Mouse (Mus musculus) mature B cell (primary cell): ENCODE measurements around the gene Mab21l3.

Experiments used
- in situ Hi-C: fragments of 300-500 bp; cut with MboI; formaldehyde crosslinking; loops from 2 replicates; pipeline ENCODE4 v1.14.3; 2019

Gene Mab21l3

GRCm38 (mm10) chr3:101839327-101839726 is 9.4 kb downstream of the Mab21l3 start:
- in situ Hi-C loops, result no loop called here

GRCm38 (mm10) chr3:101836971-101837370 is 11.8 kb downstream of the Mab21l3 start:
- in situ Hi-C loops, result no loop called here

GRCm38 (mm10) chr3:101836532-101836931 is 12.2 kb downstream of the Mab21l3 start:
- in situ Hi-C loops, result no loop called here

GRCm38 (mm10) chr3:101836045-101836444 is 12.7 kb downstream of the Mab21l3 start:
- in situ Hi-C loops, result no loop called here

GRCm38 (mm10) chr3:101831189-101831858 is 17.4 kb downstream of the Mab21l3 start:
- in situ Hi-C loops, result no loop called here

GRCm38 (mm10) chr3:101829881-101830616 is 18.7 kb downstream of the Mab21l3 start:
- in situ Hi-C loops, result no loop called here

- in situ Hi-C loops, result no loop called here
Observed at GRCm38 (mm10) chr3:101828595-101828994, 20.2 kb downstream of the Mab21l3 start.

- in situ Hi-C loops, result no loop called here
Observed at GRCm38 (mm10) chr3:101827220-101827715, 21.5 kb downstream of the Mab21l3 start.

- in situ Hi-C loops, result loop anchor here (25.0 kb wide), 1 partner anchor 862 kb away; the partner anchor contains the start of gene Ttf2
Observed at GRCm38 (mm10) chr3:101824338-101824737, 24.4 kb downstream of the Mab21l3 start.

GRCm38 (mm10) chr3:101822052-101822451 is 26.7 kb downstream of the Mab21l3 start:
- in situ Hi-C loops, result loop anchor here (25.0 kb wide), 1 partner anchor 860 kb away; the partner anchor contains the start of gene Ttf2

GRCm38 (mm10) chr3:101820708-101821107 is 28.1 kb downstream of the Mab21l3 start:
- in situ Hi-C loops, result loop anchor here (25.0 kb wide), 1 partner anchor 858 kb away; the partner anchor contains the start of gene Ttf2

- in situ Hi-C loops, result loop anchor here (10.0 to 25.0 kb wide), 2 partner anchors 331 to 854 kb away; partner anchors contain the start of gene Ttf2
Observed at GRCm38 (mm10) chr3:101816006-101816405, 32.8 kb downstream of the Mab21l3 start.

- in situ Hi-C loops, result loop anchor here (10.0 to 25.0 kb wide), 2 partner anchors 330 to 852 kb away; partner anchors contain the start of gene Ttf2
Observed at GRCm38 (mm10) chr3:101814790-101815189, 34.0 kb downstream of the Mab21l3 start.

- in situ Hi-C loops, result loop anchor here (10.0 to 25.0 kb wide), 2 partner anchors 328 to 850 kb away; partner anchors contain the start of gene Ttf2
Observed at GRCm38 (mm10) chr3:101812341-101812962, 36.3 kb downstream of the Mab21l3 start.

GRCm38 (mm10) chr3:101811931-101812330 is 36.8 kb downstream of the Mab21l3 start:
- in situ Hi-C loops, result loop anchor here (10.0 to 25.0 kb wide), 2 partner anchors 327 to 850 kb away; partner anchors contain the start of gene Ttf2

GRCm38 (mm10) chr3:101807646-101808045 is 41.1 kb downstream of the Mab21l3 start:
- in situ Hi-C loops, result loop anchor here (25.0 kb wide), 1 partner anchor 845 kb away; the partner anchor contains the start of gene Ttf2

- in situ Hi-C loops, result loop anchor here (25.0 kb wide), 1 partner anchor 845 kb away; the partner anchor contains the start of gene Ttf2
Observed at GRCm38 (mm10) chr3:101806941-101807340, 41.8 kb downstream of the Mab21l3 start.

GRCm38 (mm10) chr3:101806149-101806548 is 42.6 kb downstream of the Mab21l3 start:
- in situ Hi-C loops, result loop anchor here (25.0 kb wide), 1 partner anchor 844 kb away; the partner anchor contains the start of gene Ttf2

GRCm38 (mm10) chr3:101805562-101806004 is 43.2 kb downstream of the Mab21l3 start:
- in situ Hi-C loops, result loop anchor here (25.0 kb wide), 1 partner anchor 843 kb away; the partner anchor contains the start of gene Ttf2

GRCm38 (mm10) chr3:101804971-101805561 is 43.7 kb downstream of the Mab21l3 start:
- in situ Hi-C loops, result loop anchor here (25.0 kb wide), 1 partner anchor 843 kb away; the partner anchor contains the start of gene Ttf2

- in situ Hi-C loops, result loop anchor here (25.0 kb wide), 1 partner anchor 842 kb away; the partner anchor contains the start of gene Ttf2
Observed at GRCm38 (mm10) chr3:101804331-101804730, 44.4 kb downstream of the Mab21l3 start.
